Mouse (Mus musculus) bone marrow macrophage, adult 2 months (primary cell): ENCODE results near the gene Kcng4.

ENCODE experiments used
- CTCF ChIP-seq: IDR thresholded peaks from 2 replicates; pipeline ENCODE4 v1.5.1; 2012; ENCODE audit warnings: low read depth, mild to moderate bottlenecking, low read length, moderate library complexity
- POLR2A ChIP-seq: IDR thresholded peaks from 2 replicates; pipeline ENCODE4 v1.6.1; 2012; ENCODE audit warnings: mild to moderate bottlenecking, low read depth, low read length, borderline replicate concordance

GRCm38 (mm10) chr8:119641058-119641457, 5.6 kb upstream of the Kcng4 start:
- TF ChIP-seq CTCF: no peak
- TF ChIP-seq POLR2A: no peak
